Mouse (Mus musculus) liver, embryonic 14.5 days (tissue): ENCODE measurements around the gene Rhbdl1. TPM values are rescaled to one million over a fixed set of nuclear protein-coding genes. Genes with fewer than 3 reads are reported as not detected.
A peak's percentile ranks its signal among the peaks of the same experiment; 100 is the strongest.

Experiments
- ATAC-seq: fragments of 200-750 bp; cut with Nextera tagmentation; 2 replicates; pipeline ENCODE4 v1.8.0; 2017; ENCODE audit warnings: moderate number of reproducible peaks, mild to moderate bottlenecking, moderate library complexity; ENCODE audit not compliant: insufficient read depth
- DNase-seq, 3 experiments: peaks; one replicate each; pipeline ENCODE4 v3.0.0-alpha.2; 2012 to 2013; ENCODE audit warnings: low read depth in 3 of 3, low spot score in 3 of 3
- H3K27ac ChIP-seq: fragments of 300-500 bp; sonication (generic); 2 replicates; pipeline ENCODE4 v1.5.1; 2014; ENCODE audit warnings: moderate library complexity, mild to moderate bottlenecking, control low read depth, inconsistent platforms
- H3K27me3 ChIP-seq: fragments of 300-500 bp; sonication (generic); 2 replicates; pipeline ENCODE4 v1.6.1; 2014; ENCODE audit warnings: mild to moderate bottlenecking, low read length, moderate library complexity; ENCODE audit not compliant: control insufficient read depth, insufficient read depth
- H3K36me3 ChIP-seq: fragments of 300-500 bp; sonication (generic); replicated peaks from 2 replicates; pipeline ENCODE4 v1.6.1; 2014; ENCODE audit warnings: low read depth; ENCODE audit not compliant: control insufficient read depth, insufficient read depth
- H3K4me1 ChIP-seq, 2 experiments: fragments of 200-500 bp in 1 of 2; fragments of 300-500 bp in 1 of 2; sonication (generic) in 1 of 2; replicated peaks; 2 replicates each; pipeline ENCODE4 v1.6.1; 2012 to 2014; ENCODE audit warnings: antibody characterized with exemption in 1 of 2, inconsistent platforms in 1 of 2, low read length in 1 of 2; ENCODE audit not compliant: control insufficient read depth in 2 of 2, insufficient read depth in 2 of 2
- H3K4me2 ChIP-seq: fragments of 300-500 bp; sonication (generic); 2 replicates; pipeline ENCODE4 v1.6.1; 2014; ENCODE audit warnings: low read depth, mild to moderate bottlenecking, control low read depth, moderate library complexity
- H3K4me3 ChIP-seq, 2 experiments: fragments of 200-500 bp in 1 of 2; fragments of 300-500 bp in 1 of 2; sonication (generic) in 1 of 2; 2 replicates each; pipeline ENCODE4 v1.5.1; 2012 to 2014; ENCODE audit warnings: low read depth in 2 of 2, low read length in 2 of 2, mild to moderate bottlenecking in 2 of 2, control low read depth in 1 of 2, inconsistent platforms in 1 of 2, moderate library complexity in 1 of 2; ENCODE audit not compliant: insufficient read depth in 1 of 2
- H3K9ac ChIP-seq: fragments of 300-500 bp; sonication (generic); replicated peaks from 2 replicates; pipeline ENCODE4 v1.6.1; 2014; ENCODE audit warnings: mild to moderate bottlenecking, control low read depth, moderate library complexity
- H3K9me3 ChIP-seq: fragments of 300-500 bp; sonication (generic); 2 replicates; pipeline ENCODE4 v1.6.1; 2016; ENCODE audit warnings: low read length, mixed read lengths; ENCODE audit not compliant: control insufficient read depth
- CTCF ChIP-seq: IDR thresholded peaks from 2 replicates; pipeline ENCODE4 v1.5.1; 2016; ENCODE audit warnings: antibody characterized with exemption, low read depth, control low read depth
- EP300 ChIP-seq: IDR thresholded peaks from 2 replicates; pipeline ENCODE4 v1.6.1; 2016; ENCODE audit warnings: antibody characterized with exemption, low read depth
- WGBS: fragments of 180-500 bp; shearing (Covaris S2); extraction: QIAGEN DNeasy Blood & Tissue Kit; methylation state at CpG from one replicate; pipeline ENCODE4 v1.1.7; 2014; ENCODE audit not compliant: insufficient replicate concordance; 5-methylcytosine and 5-hydroxymethylcytosine counted together
- polyA plus RNA-seq, 2 experiments: library from polyadenylated mRNA; depleted of rRNA in 1 of 2; stranded (reverse) in 1 of 2; unstranded in 1 of 2; fragments of >200 nt; fragmentation: Nextera tagmentation in 1 of 2; extraction: Ambion mirVana in 1 of 2; gene quantifications; 2 replicates each; pipeline versions ENCODE4 v1.2.1 to v1.2.3; 2012 to 2014

Gene Rhbdl1
- polyA plus RNA-seq, 2 experiments = 0.58 to 1.5 TPM

DNA sequence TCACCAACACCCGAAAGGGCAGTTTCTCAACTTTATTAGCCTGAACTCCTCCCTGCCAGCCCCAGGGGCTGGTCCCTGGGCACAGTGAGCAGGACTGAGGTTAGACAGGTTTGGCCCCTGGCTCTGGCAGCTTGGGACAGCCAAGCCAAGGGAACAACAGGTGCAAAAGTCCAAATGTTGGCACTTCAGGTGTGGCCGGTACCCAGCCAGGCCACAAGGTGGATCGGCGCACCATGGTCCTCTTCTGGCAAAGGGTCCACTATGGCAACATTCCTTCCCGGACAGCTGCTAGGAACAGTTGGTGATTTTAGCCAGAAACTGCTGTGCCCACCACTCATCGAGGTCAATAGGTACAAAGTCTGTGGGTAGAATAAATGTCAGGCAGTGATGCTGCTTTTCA, 26.6 kb upstream of the Rhbdl1 start:
- H3K27me3 ChIP-seq = no peaks in the 10 kb centered on the region
- DNase-seq = no peak
- ATAC-seq = no peak
- H3K4me1 ChIP-seq = peaks cover 16 to 29% of the 10 kb centered on the region in 2 experiments
- no peak overlapping the region for H3K9ac ChIP-seq
- TF ChIP-seq CTCF = no peak
- no peak for TF ChIP-seq EP300
- no peak overlapping the region for H3K27ac ChIP-seq
- no peaks in the 10 kb centered on the region for H3K9me3 ChIP-seq
- no peak overlapping the region for H3K4me2 ChIP-seq
- 91% methylated on average over 6 of the region's 6 CpGs for WGBS
- H3K4me3 ChIP-seq = no peak overlapping the region
- no peaks in the 10 kb centered on the region; the same call in 1 of the 2 replicates for H3K36me3 ChIP-seq

DNA sequence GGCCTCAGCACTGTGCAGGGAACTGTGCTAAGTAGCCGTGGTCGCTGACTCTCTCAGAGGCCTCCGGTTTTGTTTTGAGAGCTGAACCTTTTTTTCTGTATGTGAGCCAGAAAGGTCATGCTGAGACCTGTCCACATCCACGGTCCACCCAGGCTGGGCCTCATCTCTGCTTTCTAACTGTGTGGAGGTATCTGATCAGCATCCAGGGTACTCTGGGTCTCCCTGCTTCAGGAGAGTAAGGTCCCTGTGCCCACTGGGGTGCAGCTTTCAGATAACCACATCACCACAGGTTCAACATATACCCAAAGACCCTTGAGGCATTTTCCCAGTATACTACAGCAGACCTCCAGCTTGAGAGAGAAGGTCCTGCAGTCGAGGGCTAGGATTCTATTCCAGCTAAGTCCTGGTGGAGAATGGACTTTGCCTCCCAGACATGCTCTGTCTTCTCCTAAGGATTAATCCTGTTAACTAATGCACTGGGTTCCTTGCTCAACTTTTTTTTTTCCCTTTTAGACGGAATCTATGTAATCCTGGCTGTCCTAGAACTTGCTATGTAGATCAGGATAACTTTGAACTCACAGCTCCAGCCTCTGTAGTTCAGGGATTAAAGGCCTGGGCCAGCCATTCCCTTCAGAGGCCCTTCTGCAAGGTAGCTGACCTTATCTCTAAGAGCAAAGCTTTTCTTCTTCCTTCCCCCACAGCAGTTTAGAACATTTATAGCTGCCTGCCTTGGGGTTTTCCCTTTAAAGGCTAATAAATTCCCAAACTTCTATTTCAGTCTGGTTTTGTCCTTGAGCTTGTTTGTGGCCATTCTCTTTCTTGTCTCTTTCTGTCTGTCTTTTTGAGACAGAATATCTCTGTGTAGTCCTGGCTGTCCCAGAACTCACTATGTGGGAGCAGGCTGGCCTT, 24.9 kb upstream of the Rhbdl1 start:
- Histone ChIP-seq H3K27me3 (no peaks in the 10 kb centered on the region), H3K27ac (peak overlapping the region; percentile 28), H3K36me3 (no peaks in the 10 kb centered on the region; the same call in 1 of the 2 replicates), H3K9me3 (no peaks in the 10 kb centered on the region), H3K9ac (peak overlapping the region; percentile 86), H3K4me1 (peaks cover 16 to 21% of the 10 kb centered on the region in 2 experiments), H3K4me3 (peak overlapping the region; percentile 78 to 85), H3K4me2 (peak overlapping the region; percentile 91)
- TF ChIP-seq EP300 = no peak
- no peak for TF ChIP-seq CTCF
- DNase-seq (no peak), ATAC-seq (peak; percentile 10; the same call in 1 of the 2 replicates)
- WGBS = 9% methylated on average over 6 of the region's 6 CpGs

DNA sequence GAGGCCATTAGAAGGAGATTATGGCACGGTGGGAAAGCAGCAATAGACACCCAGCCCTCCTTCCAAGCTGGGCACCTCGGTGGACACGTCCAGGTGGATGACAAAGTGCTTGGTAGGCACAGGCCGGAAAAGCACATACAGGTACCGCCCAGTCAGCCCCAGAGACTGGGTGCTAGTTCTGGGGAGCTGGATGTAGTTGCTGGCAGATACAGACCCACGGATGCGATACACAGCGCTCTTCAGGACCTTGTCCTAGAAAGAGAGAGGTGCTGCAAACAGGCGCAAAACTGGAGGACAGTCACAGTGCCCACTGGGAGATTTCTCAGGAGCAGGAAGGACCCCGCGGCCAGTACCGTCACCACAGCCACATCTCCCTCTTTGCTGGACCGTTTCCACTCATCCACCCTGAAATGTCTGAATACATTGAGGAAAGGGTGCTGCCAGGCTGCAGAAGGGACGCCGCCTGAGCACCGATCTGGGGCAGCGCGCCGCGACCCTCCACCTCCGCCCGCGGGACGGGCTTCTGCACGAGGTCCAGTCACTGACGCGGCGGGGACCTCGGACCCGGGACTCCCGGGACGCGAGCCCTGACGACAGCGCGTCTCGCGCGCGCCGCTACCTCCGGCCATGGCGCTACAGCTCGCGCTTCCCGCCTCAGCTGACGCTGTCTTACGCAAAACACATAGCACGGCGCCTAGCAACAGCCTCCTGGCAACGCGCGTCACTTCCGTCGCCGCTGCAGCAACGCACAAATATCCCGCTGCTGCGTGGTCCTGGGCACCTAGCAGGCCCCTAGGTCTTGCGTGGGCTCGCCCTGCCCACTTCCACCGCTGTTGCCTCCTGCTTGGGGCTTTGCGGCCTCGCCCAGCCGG, 24.0 kb upstream of the Rhbdl1 start, which contains the start of gene Wdr90:
Wdr90 (minus strand) TSS at position 670 of the 872 bp plus-strand sequence.
- Histone ChIP-seq H3K27ac (peak within 1 kb of the TSS; percentile 28), H3K9me3 (no peaks in the 10 kb centered on the region), H3K4me2 (peak within 1 kb of the TSS; percentile 91), H3K36me3 (no peaks in the 10 kb centered on the region; the same call in 1 of the 2 replicates), H3K27me3 (no peaks in the 10 kb centered on the region), H3K4me1 (peaks cover 16 to 17% of the 10 kb centered on the region in 2 experiments), H3K4me3 (peak within 1 kb of the TSS; percentile 78 to 85), H3K9ac (peak within 1 kb of the TSS; percentile 86)
- 5% methylated on average over 65 of the region's 65 CpGs for WGBS
- TF ChIP-seq EP300 (no peak), CTCF (peak; percentile 47; the same call in 1 of the 2 replicates)
- peak; percentile 80 to 82 (median 82) for DNase-seq
- peak; percentile 89 for ATAC-seq

DNA sequence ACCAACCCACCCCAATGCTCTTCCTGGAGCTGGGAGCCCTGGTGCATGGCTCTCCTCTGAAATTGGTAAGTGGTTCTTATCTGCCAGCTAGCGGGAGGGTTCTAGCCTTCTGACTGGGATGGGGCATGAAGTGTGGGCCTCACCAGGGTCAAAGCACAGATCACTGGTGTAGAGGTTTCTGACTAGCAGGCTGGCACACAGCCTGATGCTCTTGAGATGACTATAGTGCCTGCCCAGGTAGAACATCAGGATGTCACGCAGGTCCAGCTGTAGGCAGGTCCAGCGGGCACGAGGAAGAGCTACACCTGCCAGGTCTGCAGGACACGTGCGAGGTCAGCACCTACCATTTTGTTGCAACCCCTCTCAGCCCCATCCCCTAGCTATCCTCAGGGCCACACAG, 23.1 kb upstream of the Rhbdl1 start:
- peak overlapping the region; percentile 91 for H3K4me2 ChIP-seq
- no peaks in the 10 kb centered on the region for H3K27me3 ChIP-seq
- peak overlapping the region; percentile 86 for H3K9ac ChIP-seq
- no peaks in the 10 kb centered on the region; the same call in 1 of the 2 replicates for H3K36me3 ChIP-seq
- peaks cover 16 to 17% of the 10 kb centered on the region in 2 experiments for H3K4me1 ChIP-seq
- no peak overlapping the region for H3K27ac ChIP-seq
- 85% methylated on average over 6 of the region's 6 CpGs for WGBS
- ATAC-seq (no peak), DNase-seq (no peak)
- no peaks in the 10 kb centered on the region for H3K9me3 ChIP-seq
- TF ChIP-seq CTCF (no peak), EP300 (no peak)
- H3K4me3 ChIP-seq = peak overlapping the region; percentile 78 to 85; a peak in 3 of 4 replicates
